Mouse (Mus musculus): ENCODE measurements around the gene Phc2.

DNA sequence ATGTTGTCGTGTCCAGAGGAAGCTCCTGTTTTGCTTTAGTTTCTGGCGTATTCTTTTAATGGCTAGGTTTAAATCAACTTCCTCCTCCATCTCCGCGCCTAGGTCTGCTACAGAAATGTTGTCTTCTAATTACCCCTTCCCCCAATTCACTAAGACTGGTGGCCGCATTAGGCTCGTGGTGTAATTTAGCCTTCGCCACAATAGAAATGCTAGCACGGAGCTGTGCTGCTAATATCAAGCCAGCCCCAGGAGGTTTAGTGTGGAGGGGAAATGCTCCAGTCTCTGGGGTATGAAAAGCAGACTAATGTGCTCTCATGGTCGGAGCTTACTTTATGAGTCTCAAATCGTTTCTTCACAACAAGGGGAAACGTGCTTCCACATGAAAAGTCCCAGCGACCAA, 944 bp downstream of the Phc2 start:
- TF ChIP-seq CTCF (IDR thresholded peaks at IDR 0.05) (no peak), EP300 (IDR thresholded peaks at IDR 0.05) (no peak)
